Mouse (Mus musculus) ES-E14 (cell line): ENCODE measurements around the gene Dhx8. TPM values are rescaled to one million over a fixed set of nuclear protein-coding genes. Genes with fewer than 3 reads are reported as not detected.
A peak's percentile ranks its signal among the peaks of the same experiment; 100 is the strongest.

Experiments
- DNase-seq: peaks from one replicate; pipeline ENCODE4 v3.0.0-alpha.2; 2013; ENCODE audit warnings: low read depth, low spot score
- H3K27ac ChIP-seq: 2 replicates; pipeline ENCODE4 v1.5.1; 2012; ENCODE audit warnings: low read depth, mild to moderate bottlenecking, low read length, moderate library complexity, mixed read lengths; ENCODE audit not compliant: poor library complexity, insufficient read depth, severe bottlenecking
- H3K36me3 ChIP-seq: 2 replicates; pipeline ENCODE4 v1.6.1; 2012; ENCODE audit warnings: mild to moderate bottlenecking, low read length, moderate library complexity, mixed read lengths; ENCODE audit not compliant: control insufficient read depth, poor library complexity, insufficient read depth, severe bottlenecking
- H3K4me1 ChIP-seq, 2 experiments: fragments of 150-350 bp in 1 of 2; sonication (generic) in 1 of 2; 2 replicates each; pipeline ENCODE4 v1.6.1; 2012; ENCODE audit warnings: low read length in 2 of 2, mild to moderate bottlenecking in 1 of 2, mixed read lengths in 1 of 2; ENCODE audit not compliant: control insufficient read depth in 2 of 2, insufficient read depth in 2 of 2, poor library complexity in 1 of 2
- H3K4me3 ChIP-seq, 2 experiments: fragments of 150-350 bp in 1 of 2; sonication (generic) in 1 of 2; 2 replicates each; pipeline ENCODE4 v1.5.1; 2012; ENCODE audit warnings: low read length in 2 of 2, low read depth in 1 of 2, mild to moderate bottlenecking in 1 of 2, mixed read lengths in 1 of 2; ENCODE audit not compliant: insufficient read depth in 1 of 2, poor library complexity in 1 of 2, severe bottlenecking in 1 of 2
- H3K9ac ChIP-seq: 2 replicates; pipeline ENCODE4 v1.6.1; 2012; ENCODE audit warnings: low read depth, mild to moderate bottlenecking, low read length, mixed read lengths; ENCODE audit not compliant: poor library complexity, insufficient read depth, severe bottlenecking
- H3K9me3 ChIP-seq: fragments of 150-350 bp; sonication (generic); 2 replicates; pipeline ENCODE4 v1.6.1; 2012; ENCODE audit warnings: low read depth, mild to moderate bottlenecking, low read length; ENCODE audit not compliant: control insufficient read depth, insufficient read depth
- CHD2 ChIP-seq: IDR thresholded peaks from 2 replicates; pipeline ENCODE4 v1.6.1; 2014; ENCODE audit warnings: mild to moderate bottlenecking, low read depth, low read length, inconsistent platforms
- HCFC1 ChIP-seq: IDR thresholded peaks from 2 replicates; pipeline ENCODE4 v1.6.1; 2012; ENCODE audit warnings: low read length, inconsistent platforms, borderline replicate concordance; ENCODE audit not compliant: insufficient read depth
- MAFK ChIP-seq: IDR thresholded peaks from 2 replicates; pipeline ENCODE4 v1.6.1; 2014; ENCODE audit warnings: mild to moderate bottlenecking, low read depth, low read length, inconsistent platforms; ENCODE audit not compliant: insufficient read depth
- ZC3H11A ChIP-seq: IDR thresholded peaks from 2 replicates; pipeline ENCODE4 v1.6.1; 2012; ENCODE audit warnings: low read depth, mild to moderate bottlenecking, inconsistent platforms, low read length, borderline replicate concordance
- ZNF384 ChIP-seq: IDR thresholded peaks from 2 replicates; pipeline ENCODE4 v1.6.1; 2012; ENCODE audit warnings: low read depth, low read length, inconsistent platforms
- in situ Hi-C, 2 experiments: fragments of 600-800 bp; cut with MboI; formaldehyde crosslinking; loops; one replicate each; pipeline ENCODE4 v1.15.1; 2025; ENCODE audit warnings: low sequenced_read_pairs in 2 of 2, inconsistent platforms in 1 of 2; ENCODE audit not compliant: unreplicated experiment in 2 of 2
- total RNA-seq: library from RNA; depleted of rRNA; stranded (reverse); fragments of 300-350 nt; gene quantifications from 2 replicates; pipeline ENCODE4 v1.2.3, GENCODE M21; 2012

Dhx8 gene
- total RNA-seq, 1 experiment = 51.7 TPM

GRCm38 (mm10) chr11:101806741-101807140, 74.0 kb downstream of the Dhx8 start:
- Histone ChIP-seq H3K9ac (no peak overlapping the region), H3K4me1 (no peaks in the 10 kb centered on the region; a peak in 1 of 4 replicates), H3K36me3 (no peaks in the 10 kb centered on the region), H3K4me3 (no peak overlapping the region; a peak in 1 of 4 replicates), H3K9me3 (no peaks in the 10 kb centered on the region), H3K27ac (no peak overlapping the region)
- no peak for DNase-seq
- TF ChIP-seq CHD2 (no peak), HCFC1 (no peak), ZC3H11A (no peak), ZNF384 (no peak), MAFK (no peak)
- in situ Hi-C loops = no loop called here

GRCm38 (mm10) chr11:101807266-101807665, 74.5 kb downstream of the Dhx8 start:
- in situ Hi-C loops = no loop called here
- no peaks in the 10 kb centered on the region for H3K36me3 ChIP-seq
- no peak for DNase-seq
- TF ChIP-seq HCFC1 (no peak), MAFK (no peak)
- no peak overlapping the region for H3K27ac ChIP-seq
- H3K9me3 ChIP-seq = no peaks in the 10 kb centered on the region
- no peak overlapping the region; a peak in 1 of 4 replicates for H3K4me3 ChIP-seq
- H3K4me1 ChIP-seq = no peaks in the 10 kb centered on the region
- no peak overlapping the region; the same call in 1 of the 2 replicates for H3K9ac ChIP-seq

- no peaks in the 10 kb centered on the region for H3K4me1 ChIP-seq
- in situ Hi-C loops = no loop called here
- no peaks in the 10 kb centered on the region for H3K9me3 ChIP-seq
- DNase-seq = no peak
- H3K4me3 ChIP-seq = no peak overlapping the region
- no peaks in the 10 kb centered on the region for H3K36me3 ChIP-seq
- H3K27ac ChIP-seq = no peak overlapping the region
- no peak overlapping the region for H3K9ac ChIP-seq
- no peak for TF ChIP-seq CHD2
- TF ChIP-seq ZNF384 = no peak
- no peak for TF ChIP-seq HCFC1
- no peak for TF ChIP-seq ZC3H11A
Measured at GRCm38 (mm10) chr11:101809060-101809828, 76.5 kb downstream of the Dhx8 start.

- TF ChIP-seq ZC3H11A (peak; percentile 76; the same call in 1 of the 2 replicates), HCFC1 (no peak)
- Histone ChIP-seq H3K9me3 (no peaks in the 10 kb centered on the region), H3K4me1 (no peaks in the 10 kb centered on the region), H3K27ac (no peak overlapping the region), H3K4me3 (no peak overlapping the region), H3K9ac (no peak overlapping the region), H3K36me3 (no peaks in the 10 kb centered on the region)
- in situ Hi-C loops = no loop called here
- DNase-seq = peak; percentile 52
Measured at GRCm38 (mm10) chr11:101813259-101813658, 80.5 kb downstream of the Dhx8 start.
